Mouse (Mus musculus) cortical plate, adult 2 months (tissue): ENCODE measurements around the gene Gm20498. TPM values are rescaled to one million over a fixed set of nuclear protein-coding genes. Genes with fewer than 3 reads are reported as not detected.
"Not testable (repeated sequence)": the region's sequence is repeated elsewhere in the genome, so short reads cannot be mapped to it uniquely, and the experiment has no call there.

Source experiments
- H3K27ac ChIP-seq: fragments of 200-500 bp; 2 replicates; pipeline ENCODE4 v1.5.1; 2012; ENCODE audit warnings: low read length, control low read depth, inconsistent platforms; ENCODE audit not compliant: insufficient read depth
- H3K4me1 ChIP-seq: fragments of 200-500 bp; 2 replicates; pipeline ENCODE4 v1.6.1; 2011; ENCODE audit warnings: low read length; ENCODE audit not compliant: control insufficient read depth, insufficient read depth
- H3K4me3 ChIP-seq: fragments of 200-500 bp; 2 replicates; pipeline ENCODE4 v1.5.1; 2011; ENCODE audit warnings: mild to moderate bottlenecking, low read length, control low read depth; ENCODE audit not compliant: insufficient read depth
- CTCF ChIP-seq: fragments of 200-500 bp; IDR thresholded peaks from 2 replicates; pipeline ENCODE4 v1.5.1; 2011; ENCODE audit warnings: mild to moderate bottlenecking, control low read depth, low read length; ENCODE audit not compliant: insufficient read depth; ENCODE audit errors: extremely low read depth
- POLR2A ChIP-seq: fragments of 200-500 bp; IDR thresholded peaks from 2 replicates; pipeline ENCODE4 v1.6.1; 2011; ENCODE audit warnings: mild to moderate bottlenecking, low read length, control low read depth; ENCODE audit not compliant: insufficient read depth; ENCODE audit errors: extremely low read depth
- polyA plus RNA-seq: library from polyadenylated mRNA; depleted of rRNA; stranded (reverse); fragments of >200 nt; gene quantifications from 2 replicates; pipeline ENCODE4 v1.2.3, GENCODE M21; 2012

Gm20498 gene
- polyA plus RNA-seq, 1 experiment: 27.3 TPM

DNA sequence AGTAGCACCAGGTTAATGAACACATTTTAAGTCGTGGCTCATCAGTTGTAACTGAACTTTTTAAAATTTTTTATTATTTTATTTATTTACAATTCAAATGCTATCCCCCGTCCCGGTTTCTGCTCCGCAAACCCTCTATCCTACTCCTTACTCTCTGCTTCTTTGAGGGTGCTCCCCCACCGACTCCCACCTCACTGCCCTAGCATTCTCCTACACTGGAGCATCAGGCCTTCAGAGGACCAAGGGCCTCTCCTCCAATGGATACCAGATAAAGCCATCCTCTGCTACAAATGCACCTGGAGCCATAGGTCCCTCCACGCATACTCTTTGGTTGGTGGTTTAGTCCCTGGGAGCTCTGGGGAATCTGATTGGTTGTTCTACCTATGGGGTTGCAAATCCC is 47.4 kb downstream of the Gm20498 start:
- no peaks in the 10 kb centered on the region for H3K4me1 ChIP-seq
- peak overlapping the region; percentile 53 for H3K4me3 ChIP-seq
- H3K27ac ChIP-seq: no peak overlapping the region
- TF ChIP-seq POLR2A (no peak), CTCF (no peak)

- peak; percentile 74 for TF ChIP-seq POLR2A
- TF ChIP-seq CTCF: no peak
- peak within 1 kb of the TSS; percentile 36 for H3K27ac ChIP-seq
- peak within 1 kb of the TSS; percentile 53 for H3K4me3 ChIP-seq
- no peaks in the 10 kb centered on the region for H3K4me1 ChIP-seq
Observed at GRCm38 (mm10) chr12:81484727-81485191, 47.9 kb downstream of the Gm20498 start, which contains the start of gene Cox16. Gene Cox16, minus strand, starts transcription at chr12:81485127.

DNA sequence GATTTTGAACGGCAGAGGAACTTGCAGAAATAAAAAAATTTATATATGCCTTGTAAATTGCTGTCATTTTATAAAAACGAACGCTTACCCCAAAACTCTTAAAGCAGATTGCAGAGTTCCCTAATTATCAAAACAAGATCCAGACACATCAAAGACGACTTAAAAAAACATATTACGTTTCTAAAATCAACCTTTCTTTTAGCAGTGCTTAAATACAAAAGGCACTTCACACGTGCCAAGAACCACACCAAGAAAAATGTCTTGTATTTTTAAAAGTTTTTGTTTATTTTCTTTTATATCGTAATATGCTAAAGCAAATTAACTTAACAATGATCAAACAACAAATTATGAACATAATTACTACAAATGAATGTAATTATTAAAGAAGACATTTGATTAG is 48.5 kb downstream of the Gm20498 start:
- H3K4me3 ChIP-seq: peak overlapping the region; percentile 53
- no peak for TF ChIP-seq POLR2A
- no peak for TF ChIP-seq CTCF
- no peak overlapping the region for H3K27ac ChIP-seq
- H3K4me1 ChIP-seq: no peaks in the 10 kb centered on the region

DNA sequence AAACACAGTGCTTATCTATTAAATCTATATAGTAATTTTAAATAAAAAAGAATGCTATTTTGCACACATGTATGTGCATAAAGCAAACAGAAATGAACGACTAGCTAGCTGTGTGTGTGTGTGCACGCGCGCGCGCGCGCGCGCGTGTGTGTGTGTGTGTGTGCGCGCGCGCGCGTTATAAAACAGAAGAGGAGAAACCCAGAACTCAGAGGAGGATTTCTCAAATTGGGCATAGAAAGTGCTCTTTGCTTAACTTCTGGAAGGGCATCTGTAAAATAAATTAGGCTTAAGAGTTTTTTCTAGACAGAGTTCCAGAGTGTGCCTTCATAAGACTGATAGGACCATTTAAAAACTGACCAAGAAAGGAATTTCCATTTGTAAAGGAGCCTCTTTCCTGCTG is 49.0 kb downstream of the Gm20498 start:
- TF ChIP-seq POLR2A (no peak), CTCF (no peak)
- no peaks in the 10 kb centered on the region for H3K4me1 ChIP-seq
- H3K4me3 ChIP-seq: peak overlapping the region; percentile 53; the same call in 1 of the 2 replicates
- H3K27ac ChIP-seq: no peak overlapping the region

GRCm38 (mm10) chr12:81459051-81459450 is 73.7 kb downstream of the Gm20498 start:
- H3K4me1 ChIP-seq, H3K4me3 ChIP-seq, H3K27ac ChIP-seq: not testable (repeated sequence)

DNA sequence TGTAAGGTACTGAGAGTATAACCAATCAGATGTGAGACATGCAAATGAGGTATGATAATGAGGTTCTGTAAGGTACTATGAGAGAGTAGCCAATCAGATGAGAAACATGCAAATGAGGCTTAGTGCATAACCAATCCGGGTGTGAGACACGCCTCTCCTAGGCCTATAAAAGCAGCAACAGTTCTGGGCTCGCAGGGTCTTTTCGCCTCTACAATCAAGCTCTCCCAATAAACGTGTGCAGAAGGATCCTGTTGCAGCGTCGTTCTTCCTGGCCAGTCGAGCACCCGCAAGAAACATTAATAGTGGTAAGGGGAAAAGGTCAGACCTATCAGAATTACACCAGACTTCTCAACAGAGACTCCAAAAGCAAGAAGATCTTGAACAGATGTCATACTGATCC is 93.7 kb downstream of the Gm20498 start:
- H3K27ac ChIP-seq, H3K4me3 ChIP-seq, H3K4me1 ChIP-seq: not testable (repeated sequence)

GRCm38 (mm10) chr12:81434778-81435177 is 97.9 kb downstream of the Gm20498 start:
- H3K4me1 ChIP-seq, H3K27ac ChIP-seq, H3K4me3 ChIP-seq: not testable (repeated sequence)

GRCm38 (mm10) chr12:81421846-81422245 is 110.9 kb downstream of the Gm20498 start, which contains the start of gene Adam4:
Gene Adam4, minus strand, starts transcription at chr12:81421946.
- no peak for TF ChIP-seq POLR2A
- TF ChIP-seq CTCF: no peak
- H3K4me3 ChIP-seq: no peak within 1 kb of the TSS
- H3K4me1 ChIP-seq: no peaks in the 10 kb centered on the region
- no peak within 1 kb of the TSS for H3K27ac ChIP-seq

DNA sequence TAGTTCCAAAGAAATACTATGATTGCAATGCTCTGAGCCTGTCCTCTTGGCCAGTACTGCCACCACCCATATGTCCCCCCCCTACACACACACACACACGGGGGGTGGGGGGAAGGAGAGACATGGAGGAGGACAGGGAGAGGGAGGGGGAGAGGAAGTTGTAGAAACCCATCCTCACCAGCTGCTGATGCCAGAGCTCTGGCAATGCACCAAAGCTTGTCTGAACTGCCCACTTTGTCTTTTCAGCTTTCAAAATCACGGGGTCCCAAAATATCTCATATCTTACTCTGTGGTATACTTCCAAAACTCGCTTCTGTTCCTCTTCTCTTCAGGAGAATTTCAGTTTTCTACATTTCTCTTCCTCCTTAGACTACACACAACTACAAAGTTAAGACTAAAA is 119.5 kb downstream of the Gm20498 start:
- no peak for TF ChIP-seq CTCF
- no peak for TF ChIP-seq POLR2A
- H3K27ac ChIP-seq: no peak overlapping the region
- H3K4me1 ChIP-seq: no peaks in the 10 kb centered on the region
- no peak overlapping the region for H3K4me3 ChIP-seq

DNA sequence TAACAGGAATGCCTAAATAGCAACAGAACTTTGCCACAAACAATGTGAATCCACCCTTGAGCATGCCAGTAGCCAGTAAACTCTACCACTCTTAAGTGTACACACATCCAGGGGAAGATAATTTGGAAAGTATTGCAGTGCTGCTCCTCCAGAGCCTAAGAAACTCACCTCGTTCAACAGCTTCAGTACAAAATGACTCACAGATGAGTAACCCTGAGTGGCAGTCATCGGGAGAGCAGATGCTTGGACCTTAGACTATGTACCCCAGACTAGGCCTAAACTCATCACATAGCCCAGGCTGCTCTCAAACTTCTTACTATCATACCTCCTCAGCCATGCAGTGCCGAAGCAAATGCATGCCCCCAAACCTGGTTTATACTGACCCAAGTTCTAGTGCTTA is 123.7 kb downstream of the Gm20498 start:
- no peak overlapping the region for H3K27ac ChIP-seq
- TF ChIP-seq CTCF (no peak), POLR2A (no peak)
- H3K4me3 ChIP-seq: no peak overlapping the region
- H3K4me1 ChIP-seq: no peaks in the 10 kb centered on the region

DNA sequence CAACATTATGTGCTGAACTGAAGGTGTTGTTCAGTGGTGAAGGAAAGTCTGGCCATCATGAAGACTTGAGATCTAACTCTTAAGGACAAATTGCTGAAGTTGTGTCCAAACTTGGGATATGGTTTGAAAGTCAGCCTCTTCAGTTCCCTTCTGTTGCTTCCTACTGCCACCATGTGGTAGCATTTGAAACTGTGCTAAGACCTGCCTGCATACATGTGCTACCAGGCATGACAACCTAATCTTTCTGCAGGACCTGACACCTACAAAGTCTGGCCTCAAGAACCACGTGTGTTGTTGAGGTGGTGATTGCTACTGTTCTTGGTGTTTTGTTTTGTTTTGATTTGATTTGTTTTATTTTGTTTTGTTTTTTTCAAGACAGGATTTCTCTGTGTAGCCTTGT is 130.5 kb downstream of the Gm20498 start:
- Histone ChIP-seq H3K27ac (no peak overlapping the region), H3K4me3 (no peak overlapping the region), H3K4me1 (no peaks in the 10 kb centered on the region)
- no peak for TF ChIP-seq POLR2A
- TF ChIP-seq CTCF: peak; percentile 93

DNA sequence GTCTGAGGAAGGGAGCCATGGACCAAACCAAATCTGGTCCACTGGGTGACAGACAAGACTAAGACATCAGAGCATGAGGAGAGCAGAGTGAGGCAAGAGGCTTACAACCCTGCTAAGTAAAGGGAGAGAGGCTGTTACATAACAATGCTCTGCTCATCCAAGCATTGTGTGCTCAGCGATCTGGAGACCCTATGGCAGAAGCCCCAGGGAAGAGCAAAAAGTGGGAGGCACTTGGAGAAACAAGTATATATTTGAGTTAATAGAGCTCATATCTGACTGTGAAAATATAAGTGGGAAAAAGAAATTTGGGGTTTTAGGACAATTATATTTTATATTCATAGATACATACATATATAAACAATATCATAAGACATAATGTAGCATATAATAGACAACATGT is 153.3 kb downstream of the Gm20498 start, which contains the start of gene Gm4787:
Gene Gm4787, minus strand, starts transcription at position 101 of the 400 bp plus-strand sequence.
- H3K4me3 ChIP-seq, H3K27ac ChIP-seq, H3K4me1 ChIP-seq: not testable (repeated sequence)
